8 mouse cellular contexts compared by ENCODE assay signal in the genomic region with DNA sequence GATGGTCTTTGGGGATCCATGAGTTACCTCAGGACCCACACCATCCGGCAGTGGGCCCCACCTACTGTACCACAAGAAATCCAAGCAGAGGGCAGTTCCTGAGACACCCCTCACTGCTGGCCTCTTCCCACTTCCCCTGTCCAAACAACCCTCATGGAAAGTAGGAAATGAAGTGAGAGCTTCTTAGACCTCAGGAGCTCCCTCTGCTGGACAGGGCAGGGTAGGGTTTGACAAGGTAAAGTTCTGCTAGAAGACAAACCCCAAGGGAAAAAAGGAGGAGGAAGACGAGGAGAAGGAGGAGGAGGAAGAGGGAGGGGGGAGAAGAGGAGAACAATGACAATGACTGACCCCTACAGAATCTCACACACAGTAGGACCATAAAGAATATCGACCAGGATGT. TPM values are rescaled to one million over a fixed set of nuclear protein-coding genes. Genes with fewer than 3 reads are reported as not detected.
DNase-seq lines count a peak whose midpoint lies in the region; TF ChIP-seq lines count a peak whose summit lies in the region.

No protein-coding gene starts in this region.

- 46% methylated on average over 3 of the region's 3 CpGs for WGBS in spleen, adult 2 months

- TF ChIP-seq CTCF in spleen, adult 2 months (IDR thresholded peaks at IDR 0.05; ENCODE audit: extremely low read depth, insufficient read depth, insufficient read length, insufficient replicate concordance): peak; percentile 33; the same call in 1 of the 2 replicates

- DNase-seq in gastrocnemius, postnatal 10 days: peak; percentile 36
- DNase-seq in gastrocnemius, postnatal 25 days: no peak
- no peak for DNase-seq in spleen, adult 2 months (ENCODE audit: low read depth in 1 of 2, low spot score in 2 of 2)
- no peak for DNase-seq in spleen, adult 12 weeks (ENCODE audit: low spot score)
- peak; percentile 33 for DNase-seq in c-Kit-negative CD71-positive TER-119-positive erythroid progenitor cells, embryonic 14.5 days (ENCODE audit: low read depth, low spot score)
- DNase-seq in kidney, postnatal 4 days: peak; percentile 71 to 72
- peak; percentile 33 to 67 for DNase-seq in spleen, postnatal 10 days (ENCODE audit: low spot score in 2 of 2)
- no peak for DNase-seq in neural tube, embryonic 10.5 days (ENCODE audit: extremely low spot score, low spot score)

- H3K27me3 ChIP-seq in spleen, adult 2 months (ENCODE audit: control insufficient read depth, insufficient read depth, low read length): no peaks in the 10 kb centered on the region

- H3K4me3 ChIP-seq in spleen, adult 2 months (ENCODE audit: extremely low read depth, insufficient read depth, insufficient read length): no peak overlapping the region

- no peak overlapping the region for H3K27ac ChIP-seq in spleen, adult 2 months (ENCODE audit: insufficient read depth, low read length)

- H3K36me3 ChIP-seq in spleen, adult 2 months (ENCODE audit: control insufficient read depth, insufficient read depth, low read length): no peaks in the 10 kb centered on the region

- H3K4me1 ChIP-seq in spleen, adult 2 months (ENCODE audit: control insufficient read depth, insufficient read depth, insufficient read length): no peaks in the 10 kb centered on the region

- no peak for TF ChIP-seq POLR2A in spleen, adult 2 months (IDR thresholded peaks at IDR 0.05; ENCODE audit: low read depth, low read length)

RNA-seq across cellular contexts. Expression of a gene that starts 46.4 kb away (rescaled TPM):
- total RNA-seq in gastrocnemius, postnatal 10 days (2021): not detected
- not detected for total RNA-seq in gastrocnemius, postnatal 25 days (2021)
- polyA plus RNA-seq in spleen, adult 2 months (2012; rRNA removed): 0.44 and 0.95 TPM in 2 replicates

Comparison
In these comparisons a context has a peak if more than half of its experiments do, and no peak if none do; other contexts are left out.
1. DNase-seq: peak in gastrocnemius, postnatal 10 days (single experiment), c-Kit-negative CD71-positive TER-119-positive erythroid progenitor cells, embryonic 14.5 days (single experiment), kidney, postnatal 4 days (2 of 2) and spleen, postnatal 10 days (2 of 2); none in gastrocnemius, postnatal 25 days (single experiment), spleen, adult 2 months (0 of 2), spleen, adult 12 weeks (single experiment) and neural tube, embryonic 10.5 days (single experiment).